Mouse (Mus musculus) intestine, postnatal 0 days (tissue): ENCODE data around the gene Ftsj3. TPM values are rescaled to one million over a fixed set of nuclear protein-coding genes. Genes with fewer than 3 reads are reported as not detected.

Source experiments
- ATAC-seq: fragments of 200-750 bp; cut with Nextera tagmentation; 2 replicates; pipeline ENCODE4 v1.8.0; 2017; ENCODE audit warnings: mild to moderate bottlenecking, moderate TSS enrichment, moderate library complexity
- H3K27ac ChIP-seq: fragments of 300-500 bp; sonication (generic); 2 replicates; pipeline ENCODE4 v1.5.1; 2014; ENCODE audit warnings: mild to moderate bottlenecking, low read depth, low read length, moderate library complexity
- H3K27me3 ChIP-seq: fragments of 300-500 bp; sonication (generic); replicated peaks from 2 replicates; pipeline ENCODE4 v1.6.1; 2014; ENCODE audit warnings: low read length, mixed read lengths; ENCODE audit not compliant: control insufficient read depth, insufficient read depth
- H3K36me3 ChIP-seq: fragments of 300-500 bp; sonication (generic); 2 replicates; pipeline ENCODE4 v1.6.1; 2014; ENCODE audit warnings: mild to moderate bottlenecking, moderate library complexity; ENCODE audit not compliant: control insufficient read depth, insufficient read depth
- H3K4me1 ChIP-seq: fragments of 300-500 bp; sonication (generic); replicated peaks from 2 replicates; pipeline ENCODE4 v1.6.1; 2014; ENCODE audit warnings: antibody characterized with exemption, low read length, mixed read lengths; ENCODE audit not compliant: control insufficient read depth, insufficient read depth
- H3K4me2 ChIP-seq: fragments of 300-500 bp; sonication (generic); replicated peaks from 2 replicates; pipeline ENCODE4 v1.6.1; 2014; ENCODE audit warnings: low read depth, mild to moderate bottlenecking, moderate library complexity
- H3K4me3 ChIP-seq: fragments of 300-500 bp; sonication (generic); 2 replicates; pipeline ENCODE4 v1.5.1; 2014; ENCODE audit warnings: low read depth, low read length
- H3K9ac ChIP-seq: fragments of 300-500 bp; sonication (generic); 2 replicates; pipeline ENCODE4 v1.6.1; 2014; ENCODE audit warnings: mild to moderate bottlenecking, low read depth, low read length
- H3K9me3 ChIP-seq: fragments of 300-500 bp; sonication (generic); 2 replicates; pipeline ENCODE4 v1.6.1; 2016; ENCODE audit warnings: mixed run types; ENCODE audit not compliant: control insufficient read depth
- CTCF ChIP-seq: sonication (generic); IDR thresholded peaks from 2 replicates; pipeline ENCODE4 v1.5.1; 2016; ENCODE audit warnings: low read depth, mild to moderate bottlenecking, control low read depth, antibody characterized with exemption, moderate library complexity
- WGBS: fragments of 180-500 bp; shearing (Covaris S2); extraction: QIAGEN DNeasy Blood & Tissue Kit; methylation state at CpG from one replicate; pipeline ENCODE4 v1.1.7; 2014; 5-methylcytosine and 5-hydroxymethylcytosine counted together
- polyA plus RNA-seq: library from polyadenylated mRNA; unstranded; fragments of >200 nt; fragmentation: Nextera tagmentation; extraction: Ambion mirVana; gene quantifications from 2 replicates; pipeline ENCODE4 v1.2.1, GENCODE M21; 2015

The Ftsj3 gene
- polyA plus RNA-seq, 1 experiment from 2014 or later: 16.6 TPM

- 11% methylated on average over 5 of the region's 5 CpGs for WGBS
- ATAC-seq: no peak
- Histone ChIP-seq H3K4me2 (peak overlapping the region; percentile 77), H3K9ac (peak overlapping the region; percentile 95), H3K4me3 (peak overlapping the region; percentile 97), H3K27me3 (no peaks in the 10 kb centered on the region), H3K9me3 (no peaks in the 10 kb centered on the region), H3K27ac (peak overlapping the region; percentile 98; the same call in 1 of the 2 replicates), H3K4me1 (peaks cover 10% of the 10 kb centered on the region), H3K36me3 (peaks cover 11% of the 10 kb centered on the region)
- peak; percentile 47 for TF ChIP-seq CTCF
Measured at GRCm38 (mm10) chr11:106271131-106271793, 15.4 kb upstream of the Ftsj3 start.

GRCm38 (mm10) chr11:106269060-106269431 lies 13.2 kb upstream of the Ftsj3 start:
- peak overlapping the region; percentile 35 for H3K4me2 ChIP-seq
- TF ChIP-seq CTCF: no peak
- H3K9me3 ChIP-seq: no peaks in the 10 kb centered on the region
- H3K27me3 ChIP-seq: no peaks in the 10 kb centered on the region
- H3K36me3 ChIP-seq: peaks cover 33% of the 10 kb centered on the region
- H3K4me3 ChIP-seq: no peak overlapping the region
- 18% methylated on average over 3 of the region's 3 CpGs for WGBS
- H3K4me1 ChIP-seq: no peaks in the 10 kb centered on the region; the same call in none of the 2 replicates
- no peak for ATAC-seq
- H3K9ac ChIP-seq: no peak overlapping the region
- no peak overlapping the region for H3K27ac ChIP-seq

GRCm38 (mm10) chr11:106268326-106269059 lies 12.6 kb upstream of the Ftsj3 start:
- Histone ChIP-seq H3K27ac (peak overlapping the region; percentile 16; the same call in 1 of the 2 replicates), H3K27me3 (no peaks in the 10 kb centered on the region), H3K4me3 (no peak overlapping the region), H3K9me3 (no peaks in the 10 kb centered on the region), H3K9ac (no peak overlapping the region), H3K4me1 (no peaks in the 10 kb centered on the region; the same call in none of the 2 replicates), H3K4me2 (peak overlapping the region; percentile 35), H3K36me3 (peaks cover 39% of the 10 kb centered on the region)
- 39% methylated on average over 8 of the region's 8 CpGs for WGBS
- ATAC-seq: no peak
- TF ChIP-seq CTCF: no peak

- 0 out of 2 replicates have a peak overlapping the region, but pooled peaks have one; percentile 21 for H3K27ac ChIP-seq
- H3K4me1 ChIP-seq: no peaks in the 10 kb centered on the region; the same call in none of the 2 replicates
- peak overlapping the region; percentile 35; the same call in 1 of the 2 replicates for H3K4me2 ChIP-seq
- no peak for TF ChIP-seq CTCF
- WGBS: 76% methylated on average over 5 of the region's 5 CpGs
- no peak for ATAC-seq
- H3K9me3 ChIP-seq: no peaks in the 10 kb centered on the region
- no peak overlapping the region for H3K4me3 ChIP-seq
- H3K9ac ChIP-seq: no peak overlapping the region
- no peaks in the 10 kb centered on the region for H3K27me3 ChIP-seq
- H3K36me3 ChIP-seq: peaks cover 45% of the 10 kb centered on the region
Measured at GRCm38 (mm10) chr11:106267871-106268270, 12.0 kb upstream of the Ftsj3 start.

- no peak overlapping the region for H3K9ac ChIP-seq
- no peak overlapping the region for H3K4me3 ChIP-seq
Measured at GRCm38 (mm10) chr11:106267311-106267852, 11.5 kb upstream of the Ftsj3 start.

GRCm38 (mm10) chr11:106266431-106266830 lies 10.6 kb upstream of the Ftsj3 start:
- WGBS: 95% methylated on average over 10 of the region's 10 CpGs
- peaks cover 59% of the 10 kb centered on the region for H3K36me3 ChIP-seq
- TF ChIP-seq CTCF: no peak

More at GRCm38 (mm10) chr11:106267311-106267852, 11.5 kb upstream of the Ftsj3 start:
- ATAC-seq: no peak
- TF ChIP-seq CTCF: no peak
- Histone ChIP-seq H3K36me3 (peaks cover 50% of the 10 kb centered on the region), H3K4me1 (no peaks in the 10 kb centered on the region; the same call in none of the 2 replicates), H3K27ac (0 out of 2 replicates have a peak overlapping the region, but pooled peaks have one; percentile 21), H3K9me3 (no peaks in the 10 kb centered on the region), H3K27me3 (no peaks in the 10 kb centered on the region), H3K4me2 (no peak overlapping the region)
- 63% methylated on average over 15 of the region's 15 CpGs for WGBS

More at GRCm38 (mm10) chr11:106266431-106266830, 10.6 kb upstream of the Ftsj3 start:
- no peak overlapping the region for H3K4me2 ChIP-seq
- no peaks in the 10 kb centered on the region; the same call in none of the 2 replicates for H3K4me1 ChIP-seq
- no peak overlapping the region for H3K4me3 ChIP-seq
- H3K27me3 ChIP-seq: no peaks in the 10 kb centered on the region
- no peak overlapping the region for H3K9ac ChIP-seq
- no peak for ATAC-seq
- no peaks in the 10 kb centered on the region for H3K9me3 ChIP-seq
- H3K27ac ChIP-seq: no peak overlapping the region
